Mouse (Mus musculus) ES-Bruce4 (cell line): ENCODE measurements around the gene U2surp.

Experiments used
- CTCF ChIP-seq: IDR thresholded peaks from one replicate; pipeline ENCODE4 v1.8.1; 2011; ENCODE audit warnings: low read depth, low read length
- EP300 ChIP-seq: IDR thresholded peaks from 2 replicates; pipeline ENCODE4 v1.6.1; 2011; ENCODE audit warnings: low read depth, low read length; ENCODE audit not compliant: insufficient read depth

GRCm38 (mm10) chr9:95407586-95408220, 104.1 kb downstream of the U2surp start:
- TF ChIP-seq EP300 (no peak), CTCF (no peak)
